Mouse (Mus musculus) T-helper 1 cell (primary cell): ENCODE measurements around the gene Sept10.
"Not testable (repeated sequence)": the region's sequence is repeated elsewhere in the genome, so short reads cannot be mapped to it uniquely, and the experiment has no call there.

Source experiments
- in situ Hi-C: fragments of 300-600 bp; cut with MboI, MseI; formaldehyde crosslinking; loops from one replicate; pipeline ENCODE4 v1.15.1; 2025; ENCODE audit warnings: high pct_unique_total_duplicates

Gene Sept10

GRCm38 (mm10) chr10:59127637-59128036, 94.0 kb downstream of the Sept10 start:
- in situ Hi-C loops = no loop called here

DNA sequence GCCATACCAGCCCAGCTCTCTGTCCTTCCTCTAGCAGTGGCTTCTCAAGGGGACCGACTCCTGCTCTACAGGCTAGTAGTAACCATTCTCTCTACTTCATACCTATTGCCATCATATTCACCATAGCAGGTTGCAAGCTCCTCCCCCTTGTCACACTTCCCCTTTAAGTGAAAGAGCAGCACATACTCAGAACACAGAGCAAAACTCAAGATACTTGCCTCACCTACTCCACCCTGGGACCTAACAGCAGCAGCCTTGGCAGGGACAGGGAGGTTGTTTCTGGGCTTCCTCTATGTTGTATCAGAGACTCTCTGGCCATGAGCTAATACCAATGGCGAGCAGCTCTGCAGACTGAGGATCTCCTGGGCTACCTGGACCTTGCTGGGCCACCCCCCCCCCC, 96.2 kb downstream of the Sept10 start:
- in situ Hi-C loops = no loop called here

DNA sequence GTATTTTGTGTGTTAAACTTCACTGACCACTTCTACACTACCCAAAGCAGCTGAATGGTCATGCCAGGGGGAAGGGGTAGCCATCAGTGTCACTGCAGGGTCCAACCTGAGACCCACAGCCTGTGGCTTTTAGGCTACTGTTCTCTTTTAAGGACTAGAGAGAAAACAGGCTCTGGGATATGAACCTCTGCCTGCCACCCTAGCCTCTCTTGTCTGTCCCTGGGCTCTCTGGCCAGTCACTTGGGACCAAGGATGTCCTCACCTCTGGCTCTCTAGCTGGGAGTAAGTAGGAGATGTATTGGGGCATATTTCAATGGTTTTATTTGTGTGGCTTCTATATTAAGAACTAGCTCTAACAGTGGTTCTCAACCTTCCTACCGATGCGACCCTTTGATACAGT, 101.8 kb downstream of the Sept10 start:
- in situ Hi-C loops = no loop called here

- in situ Hi-C loops = no loop called here
These were observed 102.6 kb downstream of the Sept10 start for GRCm38 (mm10) chr10:59119001-59119400.

GRCm38 (mm10) chr10:59117555-59117954, 104.1 kb downstream of the Sept10 start:
- in situ Hi-C loops = no loop called here

DNA sequence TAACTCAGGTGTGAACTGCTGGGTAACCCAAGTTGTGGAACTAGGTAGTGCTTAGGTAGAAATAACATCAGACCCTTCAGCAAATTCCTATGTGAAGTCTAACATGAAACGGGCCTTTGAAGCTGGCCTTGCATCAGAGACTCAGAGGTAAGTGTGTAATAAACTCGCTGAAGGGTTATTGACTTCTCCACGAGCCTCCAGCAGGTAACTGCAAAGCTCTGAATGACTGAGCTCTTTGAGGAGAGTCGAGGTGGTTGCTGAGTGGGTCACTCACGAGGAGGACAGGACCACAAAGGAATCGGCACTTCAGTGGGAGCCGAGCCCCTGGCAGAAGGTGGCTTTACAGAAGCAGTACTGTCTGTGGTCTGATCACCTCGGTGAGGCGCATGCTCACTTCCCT, 105.3 kb downstream of the Sept10 start:
- in situ Hi-C loops = no loop called here

GRCm38 (mm10) chr10:59115691-59116090, 106.0 kb downstream of the Sept10 start:
- in situ Hi-C loops = no loop called here

DNA sequence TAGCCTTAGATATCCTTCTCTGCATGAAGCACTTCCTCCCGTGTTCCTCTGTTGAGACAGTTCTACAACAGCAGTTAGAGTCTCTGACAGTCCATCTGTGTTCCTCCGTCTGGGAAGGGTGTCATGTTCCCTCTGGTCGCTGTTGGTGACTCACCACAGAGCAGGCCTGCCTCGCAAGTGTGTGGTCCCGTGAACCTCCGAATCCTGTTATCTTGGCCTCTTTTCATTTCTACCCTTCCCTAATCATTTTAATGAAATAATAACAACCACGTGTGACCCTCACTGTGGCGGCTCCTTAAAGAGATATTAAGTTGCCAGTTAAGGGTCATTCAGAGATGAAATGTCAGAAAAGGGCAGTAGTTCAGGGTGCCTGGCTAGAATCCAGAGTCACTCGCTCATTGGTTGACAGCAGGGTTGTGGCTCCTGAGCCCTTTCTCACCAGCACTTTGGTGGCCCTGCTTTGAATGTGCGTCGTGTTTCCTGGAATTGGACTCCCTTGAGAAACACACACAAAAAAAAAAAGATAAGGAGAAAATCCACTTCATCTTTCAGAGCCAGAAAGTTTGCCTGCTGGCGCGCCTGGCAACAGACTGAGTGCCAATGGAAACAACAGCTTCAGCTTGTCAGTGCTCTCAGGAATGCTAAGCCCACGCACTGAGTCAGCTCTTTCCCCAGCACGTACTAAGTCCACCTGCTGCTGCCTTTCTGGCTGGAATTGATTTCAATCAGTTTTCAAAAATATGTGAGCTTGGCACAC, 106.9 kb downstream of the Sept10 start:
- in situ Hi-C loops = loop anchor here (5.0 kb wide), 1 partner anchor 178 kb away; no protein-coding TSS in a partner anchor

GRCm38 (mm10) chr10:59113386-59113785, 108.3 kb downstream of the Sept10 start:
- in situ Hi-C loops = loop anchor here (5.0 kb wide), 1 partner anchor 179 kb away; no protein-coding TSS in a partner anchor

- in situ Hi-C loops = loop anchor here (5.0 kb wide), 1 partner anchor 180 kb away; no protein-coding TSS in a partner anchor
These were observed 108.9 kb downstream of the Sept10 start for GRCm38 (mm10) chr10:59112755-59113154.

GRCm38 (mm10) chr10:59110386-59110785, 111.3 kb downstream of the Sept10 start:
- in situ Hi-C loops = loop anchor here (5.0 kb wide), 1 partner anchor 182 kb away; no protein-coding TSS in a partner anchor

GRCm38 (mm10) chr10:59109015-59109414, 112.6 kb downstream of the Sept10 start:
- in situ Hi-C loops = no loop called here

- in situ Hi-C loops = no loop called here
These were observed 115.0 kb downstream of the Sept10 start for GRCm38 (mm10) chr10:59106644-59107043.

- in situ Hi-C loops = no loop called here
These were observed 115.8 kb downstream of the Sept10 start for GRCm38 (mm10) chr10:59105885-59106284.

DNA sequence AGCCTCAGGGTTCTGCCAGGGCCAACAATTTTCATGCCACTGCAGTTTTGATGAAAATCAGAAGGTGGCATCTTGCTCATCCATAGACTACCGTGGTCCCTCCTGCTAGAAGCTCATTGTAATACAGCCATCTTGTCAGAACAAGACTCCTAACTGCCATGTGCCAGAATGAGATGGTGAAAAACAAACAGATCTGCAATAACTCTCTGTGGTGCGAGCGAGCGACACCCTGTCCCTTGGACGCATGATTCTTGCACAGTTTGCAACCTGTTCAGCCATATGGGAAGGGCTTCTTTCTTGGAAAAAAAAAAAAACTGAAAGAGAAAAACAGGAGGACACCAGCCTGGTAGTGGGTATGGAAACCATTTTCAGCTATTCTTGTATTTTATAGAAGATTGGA, 117.0 kb downstream of the Sept10 start:
- in situ Hi-C loops = no loop called here

- in situ Hi-C loops = not testable (repeated sequence)
These were observed 118.6 kb downstream of the Sept10 start for GRCm38 (mm10) chr10:59103076-59103475.

DNA sequence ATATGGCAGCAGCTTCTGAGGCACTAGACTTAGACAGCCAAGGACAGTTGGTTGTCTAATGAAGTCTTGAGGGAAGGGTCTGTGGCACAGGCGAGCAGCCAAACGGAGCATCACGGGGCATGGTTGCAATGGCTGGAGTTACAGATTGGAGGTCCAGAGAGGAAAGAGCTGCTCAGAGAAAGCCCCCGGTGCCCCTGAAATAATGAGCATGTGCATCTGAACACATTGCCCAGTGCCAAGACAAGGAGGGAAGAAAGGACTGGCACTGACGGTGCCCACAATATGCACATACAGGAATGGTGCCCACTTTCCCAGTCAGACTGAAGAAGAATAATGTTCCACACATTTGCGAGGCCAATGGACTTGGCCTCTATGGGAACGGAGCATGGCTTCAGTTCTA, 129.7 kb downstream of the Sept10 start:
- in situ Hi-C loops = no loop called here
